ENCODE assay signal across 21 mouse cellular contexts in the genomic region with DNA sequence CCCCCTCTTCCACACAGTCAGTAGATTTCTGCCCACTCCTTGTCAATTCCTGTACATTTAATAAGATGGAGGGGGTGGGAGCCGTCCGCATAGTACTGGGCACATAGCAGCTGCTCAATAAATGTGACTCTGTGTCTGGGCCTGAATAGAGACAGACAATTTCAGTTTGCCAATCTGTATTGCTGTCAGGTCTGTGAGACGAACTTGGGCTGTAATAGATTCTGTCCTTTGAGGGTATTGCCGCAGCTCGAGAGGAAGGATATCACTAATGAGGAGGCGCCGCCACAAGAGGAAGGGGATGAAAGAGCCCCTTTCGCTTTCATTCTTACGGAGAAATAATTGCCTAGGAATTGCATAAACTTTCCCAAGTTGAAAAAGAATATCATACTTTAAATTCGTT.
DNase-seq lines count a peak whose midpoint lies in the region; ATAC-seq and TF ChIP-seq lines count a peak whose summit lies in the region.
"Had no signal": no experiment of that assay in that cellular context is flagged by ENCODE, and none has a peak within 500 bp of the region (broad histone marks: within the 10 kb centered on the region; RNA-seq: fewer than 3 reads in every experiment).

No protein-coding gene starts in this region.

- H3K4me2 ChIP-seq in forebrain, embryonic 16.5 days (ENCODE audit: low read length) = no peak overlapping the region
- H3K4me2 ChIP-seq in midbrain, embryonic 13.5 days (replicated peaks) = no peak overlapping the region
- H3K4me2 ChIP-seq in midbrain, postnatal 0 days (ENCODE audit: low read depth, low read length, poor library complexity, severe bottlenecking) = no peak overlapping the region
- no peak overlapping the region for H3K4me2 ChIP-seq in forebrain, embryonic 13.5 days
- H3K4me2 ChIP-seq: embryonic facial prominence, embryonic 13.5 days; heart, embryonic 12.5 days; hindbrain, embryonic 14.5 days; intestine, embryonic 15.5 days had no signal

- peaks cover 54% of the 10 kb centered on the region for H3K4me1 ChIP-seq in forebrain, embryonic 10.5 days
- peaks cover 16% of the 10 kb centered on the region for H3K4me1 ChIP-seq in forebrain, embryonic 16.5 days (replicated peaks; ENCODE audit: control insufficient read depth, insufficient read depth, low read length)
- H3K4me1 ChIP-seq in midbrain, embryonic 13.5 days (replicated peaks) = peaks cover 26% of the 10 kb centered on the region
- H3K4me1 ChIP-seq in midbrain, postnatal 0 days (ENCODE audit: insufficient read depth, low read length) = no peaks in the 10 kb centered on the region
- peaks cover 43% of the 10 kb centered on the region for H3K4me1 ChIP-seq in forebrain, embryonic 13.5 days

- no peak for ATAC-seq in forebrain, embryonic 16.5 days
- ATAC-seq in midbrain, embryonic 13.5 days = peak; percentile 34; the same call in 1 of the 2 replicates
- no peak for ATAC-seq in midbrain, postnatal 0 days (ENCODE audit: low FRiP score)
- peak; percentile 22; the same call in 1 of the 2 replicates for ATAC-seq in forebrain, embryonic 13.5 days
- ATAC-seq: CD4-positive, CD25-positive, alpha-beta regulatory T cell, adult 4 months; intestine, embryonic 15.5 days had no signal

- no peak for DNase-seq in forebrain, embryonic 10.5 days (ENCODE audit: extremely low spot score, low spot score)
- no peak for DNase-seq in midbrain, postnatal 0 days (ENCODE audit: low spot score)
- DNase-seq in adipocyte (ENCODE audit: low spot score) (no peak), liver (no peak)
- DNase-seq: adrenal gland, postnatal 10 days; B cell, adult 2 months; cerebellum, adult 11-12 months; cerebellum, adult 9-10 months; cerebellum, postnatal 25 days; gastrocnemius, postnatal 10 days; heart, adult 2 months had no signal

- WGBS in forebrain, embryonic 10.5 days = 57% methylated on average over 10 of the region's 10 CpGs
- 15% methylated on average over 10 of the region's 10 CpGs for WGBS in forebrain, embryonic 16.5 days
- 54% methylated on average over 10 of the region's 10 CpGs for WGBS in midbrain, embryonic 13.5 days
- WGBS in midbrain, postnatal 0 days = 62% methylated on average over 10 of the region's 10 CpGs
- 22% methylated on average over 10 of the region's 10 CpGs for WGBS in forebrain, embryonic 13.5 days

- H3K27ac ChIP-seq in forebrain, embryonic 10.5 days = peak overlapping the region; percentile 72
- no peak overlapping the region for H3K27ac ChIP-seq in forebrain, embryonic 16.5 days (ENCODE audit: low read length)
- H3K27ac ChIP-seq in midbrain, embryonic 13.5 days = no peak overlapping the region
- H3K27ac ChIP-seq in midbrain, postnatal 0 days (ENCODE audit: low read depth, low read length) = no peak overlapping the region
- no peak overlapping the region for H3K27ac ChIP-seq in forebrain, embryonic 13.5 days
- H3K27ac ChIP-seq: embryonic facial prominence, embryonic 13.5 days; heart, adult 2 months; hindbrain, embryonic 10.5 days; hindbrain, embryonic 14.5 days; intestine, embryonic 15.5 days had no signal

- no peaks in the 10 kb centered on the region for H3K36me3 ChIP-seq in forebrain, embryonic 10.5 days (replicated peaks)
- H3K36me3 ChIP-seq in forebrain, embryonic 16.5 days (ENCODE audit: control insufficient read depth, insufficient read depth) = no peaks in the 10 kb centered on the region
- H3K36me3 ChIP-seq in midbrain, embryonic 13.5 days = no peaks in the 10 kb centered on the region
- no peaks in the 10 kb centered on the region for H3K36me3 ChIP-seq in midbrain, postnatal 0 days (ENCODE audit: insufficient read depth, low read length)
- no peaks in the 10 kb centered on the region for H3K36me3 ChIP-seq in forebrain, embryonic 13.5 days (ENCODE audit: poor library complexity, severe bottlenecking)
- H3K36me3 ChIP-seq: embryonic facial prominence, embryonic 13.5 days; G1E; heart, embryonic 12.5 days; hindbrain, embryonic 10.5 days; intestine, embryonic 15.5 days had no signal

- no peaks in the 10 kb centered on the region for H3K27me3 ChIP-seq in forebrain, embryonic 10.5 days (ENCODE audit: poor library complexity, severe bottlenecking)
- H3K27me3 ChIP-seq in forebrain, embryonic 16.5 days (replicated peaks; ENCODE audit: control insufficient read depth, insufficient read depth, low read length) = no peaks in the 10 kb centered on the region
- no peaks in the 10 kb centered on the region for H3K27me3 ChIP-seq in midbrain, embryonic 13.5 days
- H3K27me3 ChIP-seq in midbrain, postnatal 0 days (ENCODE audit: insufficient read depth, low read length) = no peaks in the 10 kb centered on the region
- H3K27me3 ChIP-seq in forebrain, embryonic 13.5 days = no peaks in the 10 kb centered on the region
- H3K27me3 ChIP-seq: embryonic facial prominence, embryonic 13.5 days; heart, embryonic 12.5 days; intestine, embryonic 15.5 days had no signal

- H3K4me3 ChIP-seq in forebrain, embryonic 10.5 days = no peak overlapping the region
- no peak overlapping the region for H3K4me3 ChIP-seq in forebrain, embryonic 16.5 days (replicated peaks; ENCODE audit: low read length)
- no peak overlapping the region for H3K4me3 ChIP-seq in midbrain, embryonic 13.5 days (replicated peaks)
- H3K4me3 ChIP-seq in midbrain, postnatal 0 days (ENCODE audit: low read depth, low read length) = no peak overlapping the region
- no peak overlapping the region for H3K4me3 ChIP-seq in forebrain, embryonic 13.5 days
- H3K4me3 ChIP-seq: embryonic facial prominence, embryonic 13.5 days; heart, adult 2 months; heart, embryonic 12.5 days; hindbrain, embryonic 10.5 days; intestine, embryonic 15.5 days had no signal

- TF ChIP-seq CTCF in midbrain, postnatal 0 days (IDR thresholded peaks at IDR 0.05) = no peak

- no peaks in the 10 kb centered on the region for H3K9me3 ChIP-seq in forebrain, embryonic 10.5 days
- H3K9me3 ChIP-seq in forebrain, embryonic 16.5 days (ENCODE audit: control insufficient read depth, low read length) = no peaks in the 10 kb centered on the region
- no peaks in the 10 kb centered on the region for H3K9me3 ChIP-seq in midbrain, embryonic 13.5 days
- H3K9me3 ChIP-seq in midbrain, postnatal 0 days (ENCODE audit: low read length) = no peaks in the 10 kb centered on the region
- no peaks in the 10 kb centered on the region for H3K9me3 ChIP-seq in forebrain, embryonic 13.5 days (replicated peaks)
- H3K9me3 ChIP-seq: embryonic facial prominence, embryonic 13.5 days; heart, embryonic 12.5 days; hindbrain, embryonic 10.5 days; intestine, embryonic 15.5 days had no signal

- no peak overlapping the region for H3K9ac ChIP-seq in forebrain, embryonic 16.5 days (replicated peaks; ENCODE audit: low read depth, low read length)
- H3K9ac ChIP-seq in midbrain, embryonic 13.5 days (replicated peaks) = no peak overlapping the region
- H3K9ac ChIP-seq in midbrain, postnatal 0 days (replicated peaks; ENCODE audit: low read length, poor library complexity, severe bottlenecking) = no peak overlapping the region
- no peak overlapping the region for H3K9ac ChIP-seq in forebrain, embryonic 13.5 days
- H3K9ac ChIP-seq: embryonic facial prominence, embryonic 13.5 days; heart, embryonic 12.5 days; hindbrain, embryonic 14.5 days; intestine, embryonic 15.5 days had no signal

Comparison
In these comparisons a context has a peak if more than half of its experiments do, and no peak if none do; other contexts are left out.
1. ATAC-seq: peak in midbrain, embryonic 13.5 days (single experiment) and forebrain, embryonic 13.5 days (single experiment); none in forebrain, embryonic 16.5 days (single experiment) and midbrain, postnatal 0 days (single experiment).